Mouse (Mus musculus) frontal cortex, postnatal 10 days (tissue): ENCODE results near the gene Gm13723.

ENCODE experiments used
- DNase-seq, 2 experiments: peaks; one replicate each; pipeline ENCODE4 v3.0.0; 2022; ENCODE audit warnings: low spot score in 2 of 2, mixed read lengths in 1 of 2

Gm13723 gene

GRCm38 (mm10) chr2:86874702-86875101 lies at the start of gene Gm13723:
Gene Gm13723, minus strand, starts transcription at chr2:86874802.
- DNase-seq: no peak

- DNase-seq: no peak
Observed at GRCm38 (mm10) chr2:86905647-86906046, 31.0 kb upstream of the Gm13723 start.

- DNase-seq: no peak
Observed at GRCm38 (mm10) chr2:86892116-86892515, 17.5 kb upstream of the Gm13723 start, which contains the start of gene Olfr1097. Gene Olfr1097, minus strand, starts transcription at chr2:86892216.

GRCm38 (mm10) chr2:86851596-86851995 lies 23.0 kb downstream of the Gm13723 start, which contains the start of gene Olfr1095:
Gene Olfr1095, minus strand, starts transcription at chr2:86851696.
- no peak for DNase-seq

GRCm38 (mm10) chr2:86824363-86824762 lies 50.2 kb downstream of the Gm13723 start, which contains the start of gene Olfr1094:
Gene Olfr1094, plus strand, starts transcription at chr2:86824663.
- no peak for DNase-seq
